Mouse (Mus musculus) liver, embryonic 11.5 days (tissue): ENCODE results near the gene Ttc23. TPM values are rescaled to one million over a fixed set of nuclear protein-coding genes. Genes with fewer than 3 reads are reported as not detected.

Source experiments
- ATAC-seq: fragments of 200-750 bp; cut with Nextera tagmentation; replicated peaks from 2 replicates; pipeline ENCODE4 v1.8.0; 2017; ENCODE audit warnings: moderate number of reproducible peaks, mild to moderate bottlenecking, moderate TSS enrichment, moderate library complexity; ENCODE audit not compliant: low FRiP score
- DNase-seq: peaks from one replicate; pipeline ENCODE4 v3.0.0-alpha.2; 2017; ENCODE audit warnings: low spot score
- H3K27ac ChIP-seq: fragments of 300-500 bp; sonication (generic); 2 replicates; pipeline ENCODE4 v1.5.1; 2014; ENCODE audit warnings: mild to moderate bottlenecking, low read depth, low read length, control low read depth
- H3K27me3 ChIP-seq: fragments of 300-500 bp; sonication (generic); replicated peaks from 2 replicates; pipeline ENCODE4 v1.6.1; 2014; ENCODE audit warnings: low read length, mixed read lengths; ENCODE audit not compliant: control insufficient read depth, insufficient read depth
- H3K36me3 ChIP-seq: fragments of 300-500 bp; sonication (generic); 2 replicates; pipeline ENCODE4 v1.6.1; 2014; ENCODE audit warnings: mild to moderate bottlenecking, low read length, moderate library complexity, mixed read lengths; ENCODE audit not compliant: control insufficient read depth, insufficient read depth
- H3K4me1 ChIP-seq: fragments of 300-500 bp; sonication (generic); replicated peaks from 2 replicates; pipeline ENCODE4 v1.6.1; 2014; ENCODE audit warnings: low read length, mixed read lengths; ENCODE audit not compliant: control insufficient read depth, insufficient read depth
- H3K4me2 ChIP-seq: fragments of 300-500 bp; sonication (generic); 2 replicates; pipeline ENCODE4 v1.6.1; 2014; ENCODE audit warnings: mild to moderate bottlenecking, control low read depth, moderate library complexity
- H3K4me3 ChIP-seq: fragments of 300-500 bp; sonication (generic); 2 replicates; pipeline ENCODE4 v1.5.1; 2014; ENCODE audit warnings: low read depth, low read length, control low read depth
- H3K9ac ChIP-seq: fragments of 300-500 bp; sonication (generic); 2 replicates; pipeline ENCODE4 v1.6.1; 2014; ENCODE audit warnings: low read depth, low read length, control low read depth
- H3K9me3 ChIP-seq: fragments of 300-500 bp; sonication (generic); 2 replicates; pipeline ENCODE4 v1.6.1; 2016; ENCODE audit warnings: low read length, inconsistent platforms, mixed read lengths; ENCODE audit not compliant: control insufficient read depth
- WGBS: fragments of 180-500 bp; shearing (Covaris S2); extraction: QIAGEN DNeasy Blood & Tissue Kit; methylation state at CpG from one replicate; pipeline ENCODE4 v1.1.7; 2014; 5-methylcytosine and 5-hydroxymethylcytosine counted together
- polyA plus RNA-seq: library from polyadenylated mRNA; unstranded; fragments of >200 nt; fragmentation: Nextera tagmentation; extraction: Ambion mirVana; gene quantifications from 2 replicates; pipeline ENCODE4 v1.2.1, GENCODE M21; 2014

Ttc23 gene
- polyA plus RNA-seq = 8.7 and 12.5 TPM in 2 replicates

DNA sequence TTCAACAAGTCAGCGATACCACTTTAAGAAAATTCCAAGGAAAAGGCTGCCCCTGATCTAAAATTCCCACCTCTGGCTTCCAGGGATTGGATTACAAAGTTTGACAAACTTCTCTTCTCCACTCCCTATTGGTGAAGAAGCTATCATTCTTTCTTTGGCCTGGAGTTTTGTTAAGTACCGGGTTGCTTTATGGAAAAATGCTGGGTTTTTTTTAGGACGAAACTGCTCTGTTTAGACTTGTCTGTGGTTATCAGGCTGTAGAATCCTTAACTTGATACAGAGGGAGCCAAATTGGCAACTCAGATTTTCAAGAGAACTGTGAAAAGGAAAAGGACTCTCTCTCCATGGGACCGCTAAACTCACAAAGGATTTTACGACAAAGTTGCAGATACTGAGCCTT is at the start of gene Ttc23:
Ttc23 (plus strand) TSS at position 134 of the 400 bp plus-strand sequence.
- no peaks in the 10 kb centered on the region for H3K9me3 ChIP-seq
- ATAC-seq (no peak), DNase-seq (no peak)
- no peak within 1 kb of the TSS; the same call in 1 of the 2 replicates for H3K27ac ChIP-seq
- no peaks in the 10 kb centered on the region for H3K27me3 ChIP-seq
- peaks cover 7% of the 10 kb centered on the region for H3K4me1 ChIP-seq
- WGBS = 21% methylated on average over 5 of the region's 5 CpGs
- H3K36me3 ChIP-seq = no peaks in the 10 kb centered on the region
- H3K9ac ChIP-seq = peak within 1 kb of the TSS; percentile 83
- peak within 1 kb of the TSS; percentile 76 for H3K4me3 ChIP-seq
- H3K4me2 ChIP-seq = peak within 1 kb of the TSS; percentile 92

- Histone ChIP-seq H3K27me3 (no peaks in the 10 kb centered on the region), H3K4me2 (no peak overlapping the region), H3K9ac (no peak overlapping the region), H3K4me1 (no peaks in the 10 kb centered on the region), H3K4me3 (no peak overlapping the region), H3K9me3 (no peaks in the 10 kb centered on the region), H3K27ac (no peak overlapping the region), H3K36me3 (no peaks in the 10 kb centered on the region)
- no peak for DNase-seq
- 84% methylated on average over 3 of the region's 3 CpGs for WGBS
- ATAC-seq = no peak
These were observed 49.2 kb upstream of the Ttc23 start for GRCm38 (mm10) chr7:67598050-67598449.

DNA sequence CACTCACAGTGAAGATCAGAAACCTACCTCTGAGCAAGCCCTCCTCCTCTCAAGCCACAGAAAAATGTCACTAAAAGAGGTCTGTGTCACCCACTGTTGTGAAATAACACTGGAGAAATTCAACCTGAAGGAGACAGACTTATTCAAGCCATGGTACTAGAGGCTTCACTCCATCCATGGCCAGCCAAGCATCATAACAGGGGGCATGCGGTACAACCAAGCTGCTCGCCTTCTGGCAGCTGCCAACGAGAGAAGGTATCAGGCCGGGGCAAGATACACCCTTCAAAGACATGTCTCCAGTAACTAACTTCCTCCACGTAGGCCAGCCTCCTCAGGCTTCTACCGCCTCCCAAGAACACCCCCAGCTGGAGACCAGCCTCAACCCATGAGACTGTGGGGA is 42.1 kb upstream of the Ttc23 start:
- H3K4me3 ChIP-seq = no peak overlapping the region
- 75% methylated on average over 6 of the region's 6 CpGs for WGBS
- ATAC-seq (no peak), DNase-seq (no peak)
- H3K9ac ChIP-seq = no peak overlapping the region
- H3K9me3 ChIP-seq = no peaks in the 10 kb centered on the region
- H3K36me3 ChIP-seq = no peaks in the 10 kb centered on the region
- H3K4me1 ChIP-seq = no peaks in the 10 kb centered on the region
- H3K4me2 ChIP-seq = no peak overlapping the region
- no peak overlapping the region for H3K27ac ChIP-seq
- H3K27me3 ChIP-seq = no peaks in the 10 kb centered on the region

DNA sequence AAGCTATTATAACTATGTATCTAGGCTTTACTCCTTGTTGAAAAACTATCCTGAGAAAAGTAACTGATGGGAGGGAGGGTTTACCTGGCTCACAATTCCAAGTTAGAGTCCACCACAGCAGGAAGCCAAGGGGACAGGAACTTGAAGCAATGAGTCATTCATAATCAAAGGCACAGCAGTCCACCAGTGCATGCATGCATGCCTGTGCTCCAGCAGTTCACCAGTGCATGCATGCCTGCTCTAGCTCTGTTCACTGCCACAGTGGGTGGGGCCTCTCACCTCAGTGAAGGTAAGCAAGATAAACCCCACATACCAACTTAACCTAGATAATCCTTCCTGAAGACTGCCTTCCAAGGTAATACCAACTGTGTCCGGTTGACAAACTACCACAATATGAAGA is 41.0 kb upstream of the Ttc23 start:
- Histone ChIP-seq H3K27me3 (no peaks in the 10 kb centered on the region), H3K4me1 (no peaks in the 10 kb centered on the region), H3K27ac (no peak overlapping the region), H3K4me2 (no peak overlapping the region), H3K36me3 (no peaks in the 10 kb centered on the region), H3K4me3 (no peak overlapping the region), H3K9me3 (no peaks in the 10 kb centered on the region), H3K9ac (no peak overlapping the region)
- no peak for ATAC-seq
- DNase-seq = no peak
- WGBS = 90% methylated on average over 1 of the region's 1 CpGs

DNA sequence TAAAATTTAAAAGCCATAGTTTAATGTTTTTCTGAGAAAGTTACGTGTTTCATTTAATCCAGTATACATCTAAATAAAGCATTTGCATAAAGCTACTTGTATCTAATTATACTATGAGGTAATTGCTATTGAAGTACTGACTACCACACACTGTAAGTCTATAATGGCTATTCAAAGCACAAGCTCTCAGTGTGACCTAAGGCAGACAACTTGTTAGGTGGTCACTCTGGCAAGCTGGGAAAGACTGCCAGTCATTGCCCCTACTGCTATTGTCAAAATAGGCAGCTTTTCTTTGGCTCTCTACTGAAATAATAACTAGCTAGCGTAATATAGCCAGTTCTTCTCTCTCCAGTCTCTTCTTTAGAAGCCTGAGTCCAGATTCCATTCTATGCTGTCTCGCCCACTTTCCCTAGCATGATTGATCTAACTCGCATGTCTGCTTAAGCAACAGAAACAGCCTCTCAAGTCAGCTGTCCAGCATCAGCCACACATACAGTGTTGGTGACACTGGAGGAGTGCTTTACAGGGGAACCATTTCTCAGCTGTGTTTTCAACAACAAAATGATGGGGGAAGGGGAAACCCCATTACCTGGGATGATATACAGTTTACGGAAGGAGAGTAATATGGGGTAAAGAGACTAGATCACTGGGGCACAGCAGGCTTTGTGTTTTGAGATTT is 39.4 kb upstream of the Ttc23 start:
- H3K4me2 ChIP-seq = no peak overlapping the region
- no peak overlapping the region for H3K4me3 ChIP-seq
- no peaks in the 10 kb centered on the region for H3K36me3 ChIP-seq
- DNase-seq (no peak), ATAC-seq (no peak)
- WGBS = 81% methylated on average over 5 of the region's 5 CpGs
- no peaks in the 10 kb centered on the region for H3K9me3 ChIP-seq
- H3K27ac ChIP-seq = no peak overlapping the region
- H3K27me3 ChIP-seq = no peaks in the 10 kb centered on the region
- H3K4me1 ChIP-seq = no peaks in the 10 kb centered on the region
- no peak overlapping the region for H3K9ac ChIP-seq

GRCm38 (mm10) chr7:67608348-67609024 is 38.7 kb upstream of the Ttc23 start:
- Histone ChIP-seq H3K4me3 (no peak overlapping the region), H3K27me3 (no peaks in the 10 kb centered on the region), H3K27ac (no peak overlapping the region), H3K4me2 (no peak overlapping the region), H3K4me1 (no peaks in the 10 kb centered on the region), H3K36me3 (no peaks in the 10 kb centered on the region), H3K9me3 (no peaks in the 10 kb centered on the region), H3K9ac (no peak overlapping the region)
- no peak for DNase-seq
- no peak for ATAC-seq
- WGBS = 67% methylated on average over 4 of the region's 4 CpGs

GRCm38 (mm10) chr7:67613795-67614463 is 33.3 kb upstream of the Ttc23 start:
- no peak overlapping the region for H3K4me2 ChIP-seq
- no peaks in the 10 kb centered on the region for H3K9me3 ChIP-seq
- H3K4me1 ChIP-seq = no peaks in the 10 kb centered on the region
- no peak overlapping the region for H3K27ac ChIP-seq
- no peak overlapping the region for H3K9ac ChIP-seq
- H3K27me3 ChIP-seq = no peaks in the 10 kb centered on the region
- H3K36me3 ChIP-seq = no peaks in the 10 kb centered on the region
- H3K4me3 ChIP-seq = no peak overlapping the region
- WGBS = 68% methylated on average over 10 of the region's 10 CpGs
- no peak for ATAC-seq
- DNase-seq = no peak

DNA sequence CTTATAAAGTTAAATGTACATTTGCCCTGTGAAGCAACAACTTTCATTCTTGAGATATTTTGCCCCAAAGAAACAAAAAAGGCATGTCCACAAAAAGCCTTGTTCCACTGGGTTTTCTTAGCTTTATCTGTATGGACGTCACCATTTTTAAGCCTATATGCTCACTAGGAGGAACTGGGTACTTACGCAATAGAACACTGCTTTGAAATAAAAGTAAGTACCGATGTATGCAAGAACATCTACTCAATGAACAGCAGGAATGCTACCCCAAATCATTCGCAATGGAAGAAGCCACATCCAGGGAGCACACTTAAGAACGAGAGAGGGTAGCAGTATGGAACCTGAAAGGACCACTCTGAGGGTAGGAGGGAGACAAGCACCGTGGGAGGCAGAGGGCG is 32.7 kb upstream of the Ttc23 start:
- Histone ChIP-seq H3K27me3 (no peaks in the 10 kb centered on the region), H3K4me2 (no peak overlapping the region), H3K27ac (no peak overlapping the region), H3K9me3 (no peaks in the 10 kb centered on the region), H3K36me3 (no peaks in the 10 kb centered on the region), H3K4me3 (no peak overlapping the region), H3K9ac (no peak overlapping the region), H3K4me1 (no peaks in the 10 kb centered on the region)
- DNase-seq = no peak
- ATAC-seq = no peak
- 76% methylated on average over 7 of the region's 7 CpGs for WGBS
